Mouse (Mus musculus): ENCODE results near the gene Gm10295. TPM values are rescaled to one million over a fixed set of nuclear protein-coding genes. Genes with fewer than 3 reads are reported as not detected.
A peak's percentile ranks its signal among the peaks of the same experiment; 100 is the strongest.

Gm10295 gene
- polyA plus RNA-seq (2015; fragmentation: Nextera tagmentation; extraction: Ambion mirVana) = not detected in 2 replicates

GRCm38 (mm10) chr7:71351364-71351763 is at the start of gene Gm10295:
Gene Gm10295 (minus strand): TSS chr7:71351485.
- Histone ChIP-seq H3K36me3 (ENCODE audit: insufficient read depth, low read length) (no peaks in the 10 kb centered on the region), H3K27ac (ENCODE audit: low read length) (no peak within 1 kb of the TSS), H3K9ac (replicated peaks; ENCODE audit: low read depth) (no peak within 1 kb of the TSS), H3K9me3 (ENCODE audit: low read length) (no peaks in the 10 kb centered on the region), H3K27me3 (replicated peaks; ENCODE audit: insufficient read depth, low read length) (no peaks in the 10 kb centered on the region), H3K4me1 (ENCODE audit: insufficient read depth, low read depth, low read length) (no peaks in the 10 kb centered on the region), H3K4me2 (replicated peaks; ENCODE audit: low read depth, low read length) (no peak within 1 kb of the TSS), H3K4me3 (ENCODE audit: low read depth, low read length) (no peak within 1 kb of the TSS)
- DNase-seq (ENCODE audit: low spot score) (no peak), ATAC-seq (no peak)
- WGBS = 29% methylated on average over 11 of the region's 11 CpGs
- TF ChIP-seq CTCF (IDR thresholded peaks at IDR 0.05) (no peak), EP300 (IDR thresholded peaks at IDR 0.05) (no peak)

DNA sequence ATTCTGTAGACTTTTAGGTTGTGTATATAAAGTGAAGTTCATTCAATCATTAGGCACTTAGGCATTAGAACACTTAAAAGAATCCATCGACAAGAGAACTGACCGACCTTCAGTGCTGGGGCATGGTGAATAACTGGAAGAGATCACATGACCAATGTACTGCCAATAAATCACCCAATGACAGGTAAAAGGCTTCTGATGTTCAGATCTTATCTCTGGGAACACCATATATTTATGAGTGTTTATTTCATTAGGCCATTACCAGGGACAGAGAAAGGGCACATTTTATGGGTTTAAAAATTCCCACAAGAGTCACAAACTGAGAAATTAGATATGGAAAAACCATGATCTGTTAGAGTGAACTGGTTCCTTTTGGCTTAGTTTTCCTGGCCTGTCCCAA is 49.7 kb upstream of the Gm10295 start:
- no peaks in the 10 kb centered on the region for H3K36me3 ChIP-seq (ENCODE audit: insufficient read depth, low read length)
- H3K9me3 ChIP-seq (ENCODE audit: low read length) = no peaks in the 10 kb centered on the region
- WGBS = 37% methylated on average over 2 of the region's 2 CpGs
- H3K27me3 ChIP-seq (replicated peaks; ENCODE audit: insufficient read depth, low read length) = no peaks in the 10 kb centered on the region
- no peak overlapping the region for H3K4me2 ChIP-seq (replicated peaks; ENCODE audit: low read depth, low read length)
- no peak overlapping the region for H3K9ac ChIP-seq (replicated peaks; ENCODE audit: low read depth)
- TF ChIP-seq EP300 (IDR thresholded peaks at IDR 0.05) (no peak), CTCF (IDR thresholded peaks at IDR 0.05) (no peak)
- H3K4me3 ChIP-seq (ENCODE audit: low read depth, low read length) = no peak overlapping the region
- DNase-seq (ENCODE audit: low spot score) = no peak
- no peaks in the 10 kb centered on the region; the same call in 1 of the 2 replicates for H3K4me1 ChIP-seq (ENCODE audit: insufficient read depth, low read depth, low read length)
- H3K27ac ChIP-seq (ENCODE audit: low read length) = no peak overlapping the region
- no peak for ATAC-seq

DNA sequence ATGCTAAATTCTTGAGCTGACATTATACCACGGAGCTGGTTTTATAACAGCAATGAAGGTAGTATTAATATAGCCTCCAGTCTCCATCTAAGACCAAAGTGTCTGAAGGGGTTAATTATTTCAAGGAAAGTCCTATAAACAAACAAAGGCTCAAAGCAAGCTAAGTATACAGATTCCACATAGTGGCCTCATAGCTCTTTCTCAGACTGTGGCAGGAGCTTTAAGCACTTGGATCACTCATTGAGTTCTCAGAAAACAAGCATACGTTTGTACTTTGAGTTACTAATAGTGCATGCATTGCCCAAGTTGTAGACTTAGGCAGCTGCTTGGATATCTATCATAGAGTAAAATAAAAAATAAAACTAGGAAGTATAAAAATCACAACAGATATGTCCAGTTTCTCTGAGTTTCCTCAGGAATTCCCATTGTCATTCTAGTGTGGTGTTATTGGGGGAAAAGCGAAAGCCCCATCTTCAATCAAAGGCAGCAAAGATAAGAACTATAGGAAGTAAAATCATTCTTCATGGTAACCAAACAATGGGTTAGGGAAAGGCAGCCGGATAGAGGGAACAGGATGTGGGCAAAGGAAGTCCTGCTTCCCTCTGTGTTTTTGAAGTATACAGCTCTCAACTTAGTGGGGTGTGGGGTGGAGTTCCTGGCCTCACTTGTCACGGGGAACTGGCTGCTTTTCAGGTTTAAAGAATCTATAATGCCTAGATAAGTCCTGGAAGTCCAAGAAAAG is 48.8 kb upstream of the Gm10295 start:
- no peaks in the 10 kb centered on the region for H3K9me3 ChIP-seq (ENCODE audit: low read length)
- H3K4me3 ChIP-seq (ENCODE audit: low read depth, low read length) = no peak overlapping the region
- no peak overlapping the region for H3K9ac ChIP-seq (replicated peaks; ENCODE audit: low read depth)
- peak overlapping the region; percentile 34; the same call in 1 of the 2 replicates for H3K27ac ChIP-seq (ENCODE audit: low read length)
- 26% methylated on average over 5 of the region's 5 CpGs for WGBS
- no peaks in the 10 kb centered on the region; the same call in 1 of the 2 replicates for H3K4me1 ChIP-seq (ENCODE audit: insufficient read depth, low read depth, low read length)
- TF ChIP-seq CTCF (IDR thresholded peaks at IDR 0.05) (no peak), EP300 (IDR thresholded peaks at IDR 0.05) (peak; percentile 57; the same call in 1 of the 2 replicates)
- peak; percentile 58 for ATAC-seq
- H3K36me3 ChIP-seq (ENCODE audit: insufficient read depth, low read length) = no peaks in the 10 kb centered on the region
- H3K27me3 ChIP-seq (replicated peaks; ENCODE audit: insufficient read depth, low read length) = no peaks in the 10 kb centered on the region
- peak; percentile 47 for DNase-seq (ENCODE audit: low spot score)
- H3K4me2 ChIP-seq (replicated peaks; ENCODE audit: low read depth, low read length) = no peak overlapping the region

- Histone ChIP-seq H3K36me3 (ENCODE audit: insufficient read depth, low read length) (no peaks in the 10 kb centered on the region), H3K9me3 (ENCODE audit: low read length) (no peaks in the 10 kb centered on the region), H3K4me3 (ENCODE audit: low read depth, low read length) (no peak overlapping the region), H3K4me1 (ENCODE audit: insufficient read depth, low read depth, low read length) (no peaks in the 10 kb centered on the region; the same call in 1 of the 2 replicates), H3K27me3 (replicated peaks; ENCODE audit: insufficient read depth, low read length) (no peaks in the 10 kb centered on the region), H3K4me2 (replicated peaks; ENCODE audit: low read depth, low read length) (no peak overlapping the region), H3K9ac (replicated peaks; ENCODE audit: low read depth) (no peak overlapping the region), H3K27ac (ENCODE audit: low read length) (peak overlapping the region; percentile 51; the same call in 1 of the 2 replicates)
- ATAC-seq (peak; percentile 91), DNase-seq (ENCODE audit: low spot score) (peak; percentile 90)
- WGBS = 51% methylated on average over 10 of the region's 10 CpGs
- TF ChIP-seq EP300 (IDR thresholded peaks at IDR 0.05) (peak; percentile 75), CTCF (IDR thresholded peaks at IDR 0.05) (no peak)
These were observed 47.9 kb upstream of the Gm10295 start for GRCm38 (mm10) chr7:71398959-71399756.

DNA sequence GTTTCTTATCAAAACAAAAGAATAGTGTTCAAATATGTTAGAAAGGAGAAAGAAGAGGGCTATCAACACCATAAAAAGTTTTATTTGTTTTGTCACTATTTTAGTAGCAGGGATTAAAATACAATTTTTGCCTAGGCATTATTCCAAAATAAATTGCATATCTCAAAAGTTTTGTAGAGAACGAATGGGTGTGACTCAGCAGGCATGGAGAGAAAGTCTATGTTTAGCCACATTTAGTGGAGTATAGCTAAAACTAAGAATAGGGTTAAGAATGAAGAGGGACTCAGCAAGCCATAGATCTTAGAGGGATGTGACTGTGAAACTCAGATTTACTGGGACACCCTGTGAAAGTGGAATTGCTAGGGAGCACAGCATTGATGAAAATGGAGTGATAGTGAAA is 47.1 kb upstream of the Gm10295 start:
- no peak for DNase-seq (ENCODE audit: low spot score)
- no peak overlapping the region for H3K4me2 ChIP-seq (replicated peaks; ENCODE audit: low read depth, low read length)
- 29% methylated on average over 1 of the region's 1 CpGs for WGBS
- no peak overlapping the region for H3K4me3 ChIP-seq (ENCODE audit: low read depth, low read length)
- no peak for TF ChIP-seq EP300 (IDR thresholded peaks at IDR 0.05)
- TF ChIP-seq CTCF (IDR thresholded peaks at IDR 0.05) = no peak
- no peaks in the 10 kb centered on the region; the same call in 1 of the 2 replicates for H3K4me1 ChIP-seq (ENCODE audit: insufficient read depth, low read depth, low read length)
- H3K9ac ChIP-seq (replicated peaks; ENCODE audit: low read depth) = no peak overlapping the region
- no peaks in the 10 kb centered on the region for H3K27me3 ChIP-seq (replicated peaks; ENCODE audit: insufficient read depth, low read length)
- no peaks in the 10 kb centered on the region for H3K9me3 ChIP-seq (ENCODE audit: low read length)
- no peaks in the 10 kb centered on the region for H3K36me3 ChIP-seq (ENCODE audit: insufficient read depth, low read length)
- H3K27ac ChIP-seq (ENCODE audit: low read length) = no peak overlapping the region
- no peak for ATAC-seq

DNA sequence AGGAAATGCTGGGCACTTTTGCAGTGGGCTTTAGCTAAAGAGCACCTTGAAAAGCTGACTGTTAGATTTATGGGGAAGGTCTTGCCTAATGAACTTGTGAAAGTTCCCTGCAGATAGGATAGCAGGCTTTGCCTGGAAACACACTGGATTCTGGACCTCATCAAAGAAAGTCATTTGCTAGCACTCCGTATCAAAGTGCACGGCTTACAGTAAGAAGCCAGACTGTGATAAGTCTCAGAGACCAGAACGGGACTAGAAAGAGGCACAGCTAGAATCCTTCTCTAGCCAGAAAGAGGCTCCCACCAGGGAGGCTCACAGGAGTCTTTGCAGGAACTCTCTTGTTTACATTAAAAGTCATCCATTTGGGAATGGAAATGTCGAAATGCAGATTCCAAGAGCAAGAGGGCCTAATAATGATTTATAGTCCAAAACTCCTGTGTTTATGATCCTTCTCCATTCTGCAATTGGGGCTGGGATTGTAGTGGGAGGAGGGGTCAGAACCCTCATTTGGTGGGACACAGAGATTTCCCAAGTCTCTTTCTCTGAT is 41.6 kb upstream of the Gm10295 start:
- Histone ChIP-seq H3K4me3 (ENCODE audit: low read depth, low read length) (no peak overlapping the region), H3K36me3 (ENCODE audit: insufficient read depth, low read length) (no peaks in the 10 kb centered on the region), H3K9me3 (ENCODE audit: low read length) (no peaks in the 10 kb centered on the region), H3K27me3 (replicated peaks; ENCODE audit: insufficient read depth, low read length) (no peaks in the 10 kb centered on the region), H3K9ac (replicated peaks; ENCODE audit: low read depth) (no peak overlapping the region), H3K27ac (ENCODE audit: low read length) (peak overlapping the region; percentile 73), H3K4me1 (ENCODE audit: insufficient read depth, low read depth, low read length) (no peaks in the 10 kb centered on the region), H3K4me2 (replicated peaks; ENCODE audit: low read depth, low read length) (no peak overlapping the region)
- TF ChIP-seq CTCF (IDR thresholded peaks at IDR 0.05) (no peak), EP300 (IDR thresholded peaks at IDR 0.05) (no peak)
- DNase-seq (ENCODE audit: low spot score) (peak; percentile 47), ATAC-seq (peak; percentile 8; the same call in 1 of the 2 replicates)
- WGBS = 26% methylated on average over 4 of the region's 4 CpGs

Measured in lung, postnatal 0 days (tissue).